Mouse (Mus musculus) c-Kit-positive CD71-negative TER-119-negative erythroid progenitor cells, embryonic 14.5 days (primary cell): ENCODE results near the gene Plekha5.
A peak's percentile ranks its signal among the peaks of the same experiment; 100 is the strongest.

Experiments used
- DNase-seq: peaks from one replicate; pipeline ENCODE4 v3.0.0-alpha.2; 2013; ENCODE audit warnings: low read depth

The Plekha5 gene

GRCm38 (mm10) chr6:140423846-140424200, at the start of gene Plekha5:
Gene Plekha5, plus strand, starts transcription at chr6:140424054.
- DNase-seq, result peak; percentile 34

- no peak for DNase-seq
Measured at GRCm38 (mm10) chr6:140375671-140376070, 48.2 kb upstream of the Plekha5 start.

GRCm38 (mm10) chr6:140380588-140380987, 43.3 kb upstream of the Plekha5 start:
- no peak for DNase-seq

GRCm38 (mm10) chr6:140381162-140381561, 42.7 kb upstream of the Plekha5 start:
- no peak for DNase-seq

- DNase-seq, result no peak
Measured at GRCm38 (mm10) chr6:140383580-140384400, 40.1 kb upstream of the Plekha5 start.

DNA sequence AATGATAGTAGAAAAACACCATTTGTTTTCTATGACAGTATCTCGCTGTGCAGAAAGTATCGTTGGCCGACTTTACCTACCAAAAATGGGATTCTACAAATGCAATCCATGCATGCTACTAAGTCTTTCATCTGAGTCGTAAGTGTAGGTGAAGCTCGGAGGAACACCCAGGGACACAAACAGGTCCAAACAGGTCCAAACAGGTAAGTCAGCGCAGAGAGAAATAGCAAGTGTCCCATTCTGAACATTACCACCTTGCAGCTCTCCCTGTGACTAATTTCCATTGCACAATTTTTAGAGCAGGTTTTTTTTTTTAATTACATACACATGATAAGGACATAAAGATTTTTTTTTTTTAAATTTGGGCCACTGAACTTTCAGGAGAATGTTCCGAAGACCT, 27.2 kb upstream of the Plekha5 start:
- no peak for DNase-seq

DNA sequence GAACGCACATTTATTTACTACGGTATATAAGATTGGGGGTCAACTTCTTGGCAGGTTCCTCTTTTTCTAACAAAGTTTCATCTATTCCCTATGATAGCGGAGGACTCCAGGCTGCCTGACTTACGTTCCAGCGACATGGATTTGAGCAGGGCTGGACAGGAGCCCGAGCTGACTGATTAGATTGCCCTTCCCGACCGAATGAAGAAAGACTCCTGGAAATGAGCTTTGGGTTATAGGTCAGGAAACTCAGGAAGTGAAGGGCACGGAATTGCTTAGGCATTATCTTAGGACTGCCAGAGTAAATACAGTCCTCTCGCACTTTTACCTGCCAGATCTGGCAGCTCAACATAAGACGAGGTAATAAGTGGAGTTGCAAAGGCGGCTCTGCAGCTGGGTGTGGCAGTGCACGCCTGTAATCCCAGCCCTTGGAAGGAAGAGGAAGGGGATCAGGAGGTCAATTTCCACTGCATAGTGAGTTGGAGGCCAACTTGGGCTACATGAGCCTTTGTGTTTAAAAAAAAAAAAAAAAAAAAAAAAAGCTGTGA, 21.0 kb upstream of the Plekha5 start:
- DNase-seq, result no peak

GRCm38 (mm10) chr6:140411996-140412395, 11.9 kb upstream of the Plekha5 start:
- no peak for DNase-seq

- DNase-seq, result no peak
Measured at GRCm38 (mm10) chr6:140423041-140423845, 611 bp upstream of the Plekha5 start.

DNA sequence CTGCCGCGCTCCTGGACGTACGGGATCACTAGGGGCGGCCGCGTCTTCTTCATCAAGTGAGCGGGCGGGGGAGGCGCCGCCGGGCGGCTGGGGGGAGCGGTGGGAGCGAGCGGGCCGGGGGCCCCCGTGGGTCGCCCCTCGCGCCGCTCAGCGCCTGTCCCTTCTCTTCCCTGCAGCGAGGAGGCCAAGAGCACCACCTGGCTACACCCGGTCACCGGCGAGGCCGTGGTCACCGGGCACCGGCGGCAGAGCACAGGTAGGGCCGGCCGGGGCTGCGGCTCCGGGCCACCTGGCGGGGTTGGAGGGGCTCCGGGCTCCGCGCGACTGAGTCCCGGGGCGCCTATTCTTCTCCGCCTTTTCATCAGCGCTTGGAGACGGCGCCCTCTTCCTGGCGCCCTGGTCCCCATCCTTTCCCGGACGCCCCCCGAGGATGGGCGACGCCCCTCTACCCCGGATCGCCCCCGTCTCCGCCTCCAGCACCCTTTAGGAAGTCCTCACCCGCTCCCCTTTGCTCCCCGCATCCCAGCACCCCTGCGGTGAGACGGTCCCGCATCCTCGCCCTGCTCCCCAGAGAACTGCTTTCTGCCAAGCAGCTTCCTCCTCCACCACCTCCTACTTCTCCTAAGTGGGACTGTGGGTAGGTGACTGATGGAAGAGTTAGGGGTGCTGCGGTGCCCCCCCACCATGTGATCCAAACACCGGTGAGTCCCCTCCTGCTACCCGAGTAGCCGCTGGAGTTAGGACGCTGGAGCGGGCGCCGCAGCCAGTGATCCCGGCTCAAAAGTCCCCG, 542 bp downstream of the Plekha5 start:
- peak; percentile 2 for DNase-seq

GRCm38 (mm10) chr6:140424991-140425361, 1.1 kb downstream of the Plekha5 start:
- peak; percentile 4 for DNase-seq

GRCm38 (mm10) chr6:140429236-140429635, 5.4 kb downstream of the Plekha5 start:
- DNase-seq, result no peak

GRCm38 (mm10) chr6:140432363-140432762, 8.5 kb downstream of the Plekha5 start:
- DNase-seq, result no peak

- peak; percentile 62 for DNase-seq
Measured at GRCm38 (mm10) chr6:140443374-140443773, 19.5 kb downstream of the Plekha5 start.

DNA sequence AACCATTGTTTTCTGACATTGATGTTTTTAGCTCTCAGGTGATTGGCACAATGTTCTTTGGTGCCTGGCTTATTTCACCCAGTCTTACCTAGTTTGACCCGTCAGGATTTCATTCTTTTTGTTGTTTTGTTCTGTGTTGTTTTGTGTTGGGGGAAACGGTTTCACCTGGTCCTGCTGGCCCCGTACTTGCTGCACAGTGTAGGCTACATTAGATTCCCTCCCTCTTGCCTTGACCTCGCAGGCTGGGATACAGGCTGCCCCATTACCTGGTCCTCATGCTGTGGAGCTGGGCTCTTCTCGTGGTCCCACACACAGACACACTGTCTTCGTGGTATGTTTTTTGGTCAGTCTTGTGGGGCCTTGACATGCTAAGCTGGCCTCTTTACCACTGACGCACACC, 20.3 kb downstream of the Plekha5 start:
- no peak for DNase-seq

- DNase-seq, result no peak
Measured at GRCm38 (mm10) chr6:140444855-140445465, 21.1 kb downstream of the Plekha5 start.

- DNase-seq, result no peak
Measured at GRCm38 (mm10) chr6:140448010-140448739, 24.3 kb downstream of the Plekha5 start.

- DNase-seq, result no peak
Measured at GRCm38 (mm10) chr6:140450693-140451092, 26.8 kb downstream of the Plekha5 start.

DNA sequence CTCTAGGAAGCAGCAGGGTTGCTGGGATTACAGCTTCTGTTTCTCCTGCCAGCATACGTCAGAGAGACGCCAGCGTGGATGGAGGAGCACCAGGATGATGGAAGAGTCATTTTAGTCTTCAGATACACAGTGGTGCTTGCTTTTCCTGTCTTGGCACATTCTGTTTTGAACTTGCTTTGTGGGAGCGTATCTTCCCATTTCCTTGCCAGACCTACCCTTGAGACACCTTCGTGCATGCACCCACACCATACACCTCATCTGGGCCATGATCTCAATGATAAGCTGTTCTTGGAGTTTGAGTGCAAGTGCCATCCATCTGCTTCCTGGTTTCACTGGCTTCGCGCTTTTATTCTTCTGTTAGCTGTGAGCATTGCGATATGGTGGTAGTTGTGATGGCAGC, 28.9 kb downstream of the Plekha5 start:
- DNase-seq, result no peak

- DNase-seq, result no peak
Measured at GRCm38 (mm10) chr6:140453454-140453853, 29.6 kb downstream of the Plekha5 start.

DNA sequence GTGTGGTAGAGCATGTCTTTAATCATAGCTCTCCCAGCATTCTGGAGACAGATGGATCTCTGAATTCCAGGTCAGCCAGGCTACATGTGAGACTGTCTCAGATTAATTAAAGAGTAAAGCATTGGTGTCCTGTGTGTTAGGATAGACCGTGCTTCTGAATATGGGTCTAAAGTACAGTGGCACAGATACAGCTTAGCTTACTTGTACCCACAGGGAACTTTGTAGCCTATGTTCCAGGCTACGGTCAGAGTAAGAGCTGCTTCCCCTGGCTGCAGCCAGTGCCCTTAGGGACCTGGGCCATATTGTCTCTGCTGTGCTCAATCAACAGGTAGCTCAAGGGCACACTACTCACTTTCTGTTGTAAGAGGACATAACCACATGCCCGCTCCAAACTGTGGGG, 30.5 kb downstream of the Plekha5 start:
- no peak for DNase-seq
